Mouse (Mus musculus) liver, adult 2 months (tissue): ENCODE measurements around the gene Gm10490. TPM values are rescaled to one million over a fixed set of nuclear protein-coding genes. Genes with fewer than 3 reads are reported as not detected.

Source experiments
- DNase-seq: peaks from one replicate; pipeline ENCODE4 v3.0.0-alpha.2; 2011; ENCODE audit warnings: low read depth, low spot score; ENCODE audit errors: extremely low read depth
- H3K27ac ChIP-seq: fragments of 200-500 bp; replicated peaks from 2 replicates; pipeline ENCODE4 v1.5.1; 2012; ENCODE audit warnings: low read depth, mild to moderate bottlenecking, control low read depth, inconsistent platforms, low read length; ENCODE audit not compliant: insufficient read depth
- H3K27me3 ChIP-seq: fragments of 200-500 bp; 2 replicates; pipeline ENCODE4 v1.6.1; 2012; ENCODE audit warnings: mild to moderate bottlenecking, moderate library complexity, low read length, inconsistent platforms; ENCODE audit not compliant: control insufficient read depth, insufficient read depth
- H3K36me3 ChIP-seq: fragments of 200-500 bp; 2 replicates; pipeline ENCODE4 v1.6.1; 2012; ENCODE audit warnings: low read length, inconsistent platforms; ENCODE audit not compliant: control insufficient read depth, insufficient read depth
- H3K4me1 ChIP-seq: fragments of 200-500 bp; 2 replicates; pipeline ENCODE4 v1.6.1; 2011; ENCODE audit warnings: low read length; ENCODE audit not compliant: control insufficient read depth, insufficient read depth
- H3K4me3 ChIP-seq: fragments of 200-500 bp; 2 replicates; pipeline ENCODE4 v1.5.1; 2011; ENCODE audit warnings: low read depth, mild to moderate bottlenecking, control low read depth, low read length, moderate library complexity; ENCODE audit not compliant: insufficient read depth
- H3K79me2 ChIP-seq: fragments of 200-500 bp; 2 replicates; pipeline ENCODE4 v1.6.1; 2012; ENCODE audit warnings: inconsistent platforms, mild to moderate bottlenecking, low read length, moderate library complexity; ENCODE audit not compliant: control insufficient read depth, insufficient read depth
- H3K9ac ChIP-seq: fragments of 200-500 bp; 2 replicates; pipeline ENCODE4 v1.6.1; 2012; ENCODE audit warnings: low read depth, mild to moderate bottlenecking, control low read depth, inconsistent platforms, low read length
- CTCF ChIP-seq: fragments of 200-500 bp; IDR thresholded peaks from 2 replicates; pipeline ENCODE4 v1.5.1; 2011; ENCODE audit warnings: low read depth, low read length, control low read depth
- POLR2A ChIP-seq: fragments of 200-500 bp; IDR thresholded peaks from 2 replicates; pipeline ENCODE4 v1.6.1; 2011; ENCODE audit warnings: low read length, control low read depth; ENCODE audit not compliant: insufficient read depth; ENCODE audit errors: extremely low read depth
- WGBS: fragments of 180-500 bp; shearing (Covaris S2); methylation state at CpG from one replicate; pipeline ENCODE4 v1.1.7; 2018; 5-methylcytosine and 5-hydroxymethylcytosine counted together
- polyA plus RNA-seq: library from polyadenylated mRNA; depleted of rRNA; stranded (reverse); fragments of >200 nt; gene quantifications from 2 replicates; pipeline ENCODE4 v1.2.3, GENCODE M21; 2012; rRNA removed
- total RNA-seq: library from RNA; depleted of rRNA; stranded (reverse); fragments of >200 nt; gene quantifications from 2 replicates; pipeline ENCODE4 v1.2.3, GENCODE M21; 2014; rRNA removed

The Gm10490 gene
- total and polyA plus RNA-seq, 2 experiments = not detected

DNA sequence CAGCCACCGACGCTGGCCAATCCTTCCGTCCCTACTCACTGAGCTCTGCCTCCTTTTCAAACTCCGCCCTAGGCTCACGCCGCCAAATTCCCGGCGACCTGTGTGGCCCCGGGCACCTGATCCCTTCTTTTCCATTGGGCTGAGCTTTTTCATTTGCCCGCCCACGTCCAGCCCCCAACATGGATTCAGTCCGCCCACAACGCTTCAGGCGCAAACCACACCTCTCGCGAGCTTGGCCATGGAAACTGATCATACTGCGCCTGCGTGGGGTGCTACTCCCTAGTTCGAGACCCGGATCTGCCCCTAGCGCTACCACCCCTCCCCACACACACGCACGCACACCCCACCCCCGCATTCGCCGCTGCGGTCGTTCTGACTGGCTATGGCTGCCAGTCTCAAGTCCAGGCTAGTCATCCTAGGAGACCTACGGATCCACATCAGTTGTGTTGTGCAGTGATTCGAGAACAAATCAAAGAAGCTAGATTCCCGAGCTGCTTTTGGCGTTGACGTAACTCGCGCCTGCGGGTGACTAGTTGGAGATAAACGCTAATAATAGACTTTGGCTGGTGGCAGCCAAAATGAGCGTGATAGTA, 38.7 kb downstream of the Gm10490 start:
- Histone ChIP-seq H3K4me3 (peak overlapping the region; percentile 73), H3K36me3 (no peaks in the 10 kb centered on the region), H3K79me2 (no peaks in the 10 kb centered on the region), H3K4me1 (0 out of 2 replicates have a peak, but pooled peaks cover 4% of the 10 kb centered on the region), H3K27me3 (no peaks in the 10 kb centered on the region), H3K27ac (no peak overlapping the region), H3K9ac (peak overlapping the region; percentile 75)
- peak; percentile 91 for DNase-seq
- 2% methylated on average over 38 of the region's 38 CpGs for WGBS
- TF ChIP-seq POLR2A (0 out of 2 replicates have a peak, but pooled peaks have one; percentile 18), CTCF (no peak)

DNA sequence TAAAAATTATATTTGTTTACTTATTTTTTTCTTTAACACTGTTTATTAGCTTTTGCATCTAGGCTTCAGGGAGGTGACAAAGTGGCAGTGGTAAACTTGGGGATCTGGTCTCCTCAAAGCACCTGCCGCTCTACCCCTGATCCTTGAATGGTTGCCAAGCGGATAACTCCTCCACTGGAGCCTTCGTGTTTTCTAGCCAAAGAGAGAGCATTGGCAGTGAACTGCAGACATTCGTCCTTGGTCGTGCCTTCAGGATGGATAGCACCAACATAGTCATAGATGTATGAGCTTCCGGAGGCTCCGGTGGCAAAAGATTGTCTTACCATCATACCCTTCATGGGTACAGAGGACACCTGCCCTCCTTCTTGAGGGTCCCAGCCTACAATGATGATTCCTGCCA, 40.7 kb downstream of the Gm10490 start:
- no peak for DNase-seq
- Histone ChIP-seq H3K27ac (no peak overlapping the region), H3K4me1 (0 out of 2 replicates have a peak, but pooled peaks cover 4% of the 10 kb centered on the region), H3K36me3 (no peaks in the 10 kb centered on the region), H3K4me3 (no peak overlapping the region), H3K79me2 (no peaks in the 10 kb centered on the region), H3K27me3 (no peaks in the 10 kb centered on the region), H3K9ac (no peak overlapping the region)
- 84% methylated on average over 7 of the region's 7 CpGs for WGBS
- TF ChIP-seq CTCF (no peak), POLR2A (no peak)

DNA sequence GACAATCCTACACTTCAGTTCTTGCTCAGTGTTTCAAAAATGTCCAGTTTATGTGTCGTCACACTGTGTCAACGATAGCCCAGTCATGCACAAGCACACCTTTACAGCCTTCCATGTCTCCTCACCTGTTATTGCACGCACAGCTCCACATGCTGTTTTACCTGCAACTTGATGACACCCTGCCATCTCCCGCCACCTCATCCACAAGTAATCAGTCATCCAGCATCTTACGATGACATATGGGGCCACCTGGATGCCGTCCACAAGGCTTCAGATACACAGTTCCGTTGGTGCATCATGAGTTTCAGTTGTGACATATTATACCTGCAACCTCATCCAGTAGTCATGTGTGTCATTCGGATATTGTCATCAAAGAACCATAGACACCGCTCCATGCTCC, 49.5 kb downstream of the Gm10490 start:
- WGBS = 91% methylated on average over 9 of the region's 9 CpGs
- Histone ChIP-seq H3K4me3 (no peak overlapping the region), H3K27me3 (no peaks in the 10 kb centered on the region), H3K9ac (no peak overlapping the region), H3K27ac (no peak overlapping the region), H3K36me3 (no peaks in the 10 kb centered on the region), H3K79me2 (no peaks in the 10 kb centered on the region), H3K4me1 (peaks cover 4% of the 10 kb centered on the region; the same call in 1 of the 2 replicates)
- no peak for DNase-seq
- TF ChIP-seq CTCF = no peak
- no peak for TF ChIP-seq POLR2A

Other genes with a start within 250 kb of the Gm10490 start
- gene Plp2, start 238.2 kb upstream of the Gm10490 start, total RNA-seq = 0.92 and 1.7 TPM in 2 replicates
- gene Plp2, start 238.2 kb upstream of the Gm10490 start, polyA plus RNA-seq = 3.7 and 4.0 TPM in 2 replicates
- gene Magix, start 228.3 kb upstream of the Gm10490 start, total RNA-seq = 20.9 and 21.3 TPM in 2 replicates
- gene Magix, start 228.3 kb upstream of the Gm10490 start, polyA plus RNA-seq = 33.0 and 36.9 TPM in 2 replicates
- 5.0 and 5.5 TPM in 2 replicates for gene Gpkow, start 212.4 kb upstream of the Gm10490 start, total RNA-seq
- 4.3 and 5.0 TPM in 2 replicates for gene Gpkow, start 212.4 kb upstream of the Gm10490 start, polyA plus RNA-seq
- 33.4 and 37.1 TPM in 2 replicates for gene Wdr45, start 195.2 kb upstream of the Gm10490 start, total RNA-seq
- 39.9 and 48.3 TPM in 2 replicates for gene Wdr45, start 195.2 kb upstream of the Gm10490 start, polyA plus RNA-seq
- 1.0 TPM in 1 of 2 replicates, not detected in the other for gene Gm45208, start 187.3 kb upstream of the Gm10490 start, total RNA-seq
- 1.5 and 1.9 TPM in 2 replicates for gene Gm45208, start 187.3 kb upstream of the Gm10490 start, polyA plus RNA-seq
- gene Praf2, start 181.1 kb upstream of the Gm10490 start, total RNA-seq = 1.1 and 2.8 TPM in 2 replicates
- 7.7 and 13.9 TPM in 2 replicates for gene Praf2, start 181.1 kb upstream of the Gm10490 start, polyA plus RNA-seq
- gene Ccdc120, start 158.6 kb upstream of the Gm10490 start, total RNA-seq = 0.34 and 0.37 TPM in 2 replicates
- gene Ccdc120, start 158.6 kb upstream of the Gm10490 start, polyA plus RNA-seq = 1.00 and 1.1 TPM in 2 replicates
- 4.7 and 9.4 TPM in 2 replicates for gene Tfe3, start 147.0 kb upstream of the Gm10490 start, total RNA-seq
- 15.6 and 17.0 TPM in 2 replicates for gene Tfe3, start 147.0 kb upstream of the Gm10490 start, polyA plus RNA-seq
- gene Gripap1, start 119.8 kb upstream of the Gm10490 start, total RNA-seq = 11.5 and 13.5 TPM in 2 replicates
- gene Gripap1, start 119.8 kb upstream of the Gm10490 start, polyA plus RNA-seq = 14.6 and 22.2 TPM in 2 replicates
- not detected in 2 replicates for gene Kcnd1, start 87.3 kb upstream of the Gm10490 start, total RNA-seq
- gene Kcnd1, start 87.3 kb upstream of the Gm10490 start, polyA plus RNA-seq = 0.11 TPM in 2 replicates
- 18.0 and 22.0 TPM in 2 replicates for gene Otud5, start 68.2 kb upstream of the Gm10490 start, total RNA-seq
- gene Otud5, start 68.2 kb upstream of the Gm10490 start, polyA plus RNA-seq = 14.2 and 17.0 TPM in 2 replicates
- 0.74 and 1.9 TPM in 2 replicates for gene Pim2, start 31.3 kb upstream of the Gm10490 start, total RNA-seq
- gene Pim2, start 31.3 kb upstream of the Gm10490 start, polyA plus RNA-seq = 4.7 and 5.4 TPM in 2 replicates
- gene Slc35a2, start 25.5 kb upstream of the Gm10490 start, total RNA-seq = 10.6 and 11.5 TPM in 2 replicates
- gene Slc35a2, start 25.5 kb upstream of the Gm10490 start, polyA plus RNA-seq = 34.7 and 42.6 TPM in 2 replicates
- 14.3 and 15.3 TPM in 2 replicates for gene Pqbp1, start 10.3 kb upstream of the Gm10490 start, total RNA-seq
- gene Pqbp1, start 10.3 kb upstream of the Gm10490 start, polyA plus RNA-seq = 49.1 and 51.2 TPM in 2 replicates
- gene Timm17b, start 10.2 kb upstream of the Gm10490 start, total RNA-seq = 20.7 and 27.5 TPM in 2 replicates
- 53.7 and 58.2 TPM in 2 replicates for gene Timm17b, start 10.2 kb upstream of the Gm10490 start, polyA plus RNA-seq
- gene Gm10491, start 1.7 kb upstream of the Gm10490 start, total RNA-seq = not detected in 2 replicates
- not detected in 2 replicates for gene Gm10491, start 1.7 kb upstream of the Gm10490 start, polyA plus RNA-seq
- gene Pcsk1n, start 10.3 kb downstream of the Gm10490 start, total RNA-seq = 0.09 TPM in 1 of 2 replicates, not detected in the other
- gene Pcsk1n, start 10.3 kb downstream of the Gm10490 start, polyA plus RNA-seq = not detected in 2 replicates
- not detected in 2 replicates for gene Eras, start 19.1 kb downstream of the Gm10490 start, total RNA-seq
- not detected in 2 replicates for gene Eras, start 19.1 kb downstream of the Gm10490 start, polyA plus RNA-seq
- gene Hdac6, start 38.3 kb downstream of the Gm10490 start, total RNA-seq = 9.8 and 13.3 TPM in 2 replicates
- gene Hdac6, start 38.3 kb downstream of the Gm10490 start, polyA plus RNA-seq = 17.5 and 19.8 TPM in 2 replicates
- 0.09 TPM in 1 of 2 replicates, not detected in the other for gene Gata1, start 68.5 kb downstream of the Gm10490 start, total RNA-seq
- gene Gata1, start 68.5 kb downstream of the Gm10490 start, polyA plus RNA-seq = 0.06 TPM in 1 of 2 replicates, not detected in the other
- gene Glod5, start 109.0 kb downstream of the Gm10490 start, total RNA-seq = not detected in 2 replicates
- not detected in 2 replicates for gene Glod5, start 109.0 kb downstream of the Gm10490 start, polyA plus RNA-seq
- gene Suv39h1, start 165.2 kb downstream of the Gm10490 start, total RNA-seq = 3.5 and 4.6 TPM in 2 replicates
- gene Suv39h1, start 165.2 kb downstream of the Gm10490 start, polyA plus RNA-seq = 4.3 and 4.4 TPM in 2 replicates
- 1.6 and 2.2 TPM in 2 replicates for gene Was, start 181.0 kb downstream of the Gm10490 start, total RNA-seq
- gene Was, start 181.0 kb downstream of the Gm10490 start, polyA plus RNA-seq = 0.83 and 1.7 TPM in 2 replicates
- gene Wdr13, start 223.3 kb downstream of the Gm10490 start, total RNA-seq = 16.7 and 18.5 TPM in 2 replicates
- 44.1 and 49.8 TPM in 2 replicates for gene Wdr13, start 223.3 kb downstream of the Gm10490 start, polyA plus RNA-seq
- 61.7 and 67.0 TPM in 2 replicates for gene Rbm3, start 236.3 kb downstream of the Gm10490 start, total RNA-seq
- gene Rbm3, start 236.3 kb downstream of the Gm10490 start, polyA plus RNA-seq = 13.2 and 24.3 TPM in 2 replicates